Mouse (Mus musculus) kidney, postnatal 0 days (tissue): ENCODE data around the gene Anapc16. TPM values are rescaled to one million over a fixed set of nuclear protein-coding genes. Genes with fewer than 3 reads are reported as not detected.

Experiments used
- ATAC-seq: fragments of 200-750 bp; cut with Nextera tagmentation; replicated peaks from 2 replicates; pipeline ENCODE4 v1.8.0; 2017; ENCODE audit warnings: low read depth, moderate number of reproducible peaks, moderate TSS enrichment, moderate library complexity; ENCODE audit not compliant: low FRiP score
- DNase-seq: peaks from one replicate; pipeline ENCODE4 v3.0.0-alpha.2; 2016; ENCODE audit warnings: low spot score
- H3K27ac ChIP-seq: fragments of 300-500 bp; sonication (generic); 2 replicates; pipeline ENCODE4 v1.5.1; 2014; ENCODE audit warnings: mild to moderate bottlenecking
- H3K27me3 ChIP-seq: fragments of 300-500 bp; sonication (generic); 2 replicates; pipeline ENCODE4 v1.6.1; 2014; ENCODE audit warnings: low read length, mixed read lengths; ENCODE audit not compliant: insufficient read depth
- H3K36me3 ChIP-seq: fragments of 300-500 bp; sonication (generic); 2 replicates; pipeline ENCODE4 v1.6.1; 2014; ENCODE audit warnings: low read length, mixed read lengths; ENCODE audit not compliant: insufficient read depth
- H3K4me1 ChIP-seq: fragments of 300-500 bp; sonication (generic); replicated peaks from 2 replicates; pipeline ENCODE4 v1.6.1; 2014; ENCODE audit warnings: antibody characterized with exemption, low read length, mixed read lengths; ENCODE audit not compliant: insufficient read depth
- H3K4me2 ChIP-seq: fragments of 300-500 bp; sonication (generic); 2 replicates; pipeline ENCODE4 v1.6.1; 2014; ENCODE audit warnings: mild to moderate bottlenecking, low read length, moderate library complexity, mixed read lengths
- H3K4me3 ChIP-seq: fragments of 300-500 bp; sonication (generic); replicated peaks from 2 replicates; pipeline ENCODE4 v1.5.1; 2014; ENCODE audit warnings: low read depth, low read length
- H3K9ac ChIP-seq: fragments of 300-500 bp; sonication (generic); 2 replicates; pipeline ENCODE4 v1.6.1; 2014; ENCODE audit warnings: low read depth, low read length
- H3K9me3 ChIP-seq: fragments of 300-500 bp; sonication (generic); replicated peaks from 2 replicates; pipeline ENCODE4 v1.6.1; 2016; ENCODE audit warnings: low read length, inconsistent platforms, mixed read lengths
- CTCF ChIP-seq: IDR thresholded peaks from 2 replicates; pipeline ENCODE4 v1.5.1; 2016; ENCODE audit warnings: antibody characterized with exemption, low read depth, mild to moderate bottlenecking, moderate library complexity
- WGBS: fragments of 180-500 bp; shearing (Covaris S2); extraction: QIAGEN DNeasy Blood & Tissue Kit; methylation state at CpG from one replicate; pipeline ENCODE4 v1.1.7; 2014; 5-methylcytosine and 5-hydroxymethylcytosine counted together
- polyA plus RNA-seq: library from polyadenylated mRNA; unstranded; fragments of >200 nt; fragmentation: Nextera tagmentation; extraction: Ambion mirVana; gene quantifications from 2 replicates; pipeline ENCODE4 v1.2.1, GENCODE M21; 2015

Gene Anapc16
- polyA plus RNA-seq, 1 experiment from 2014 or later: 106 TPM

DNA sequence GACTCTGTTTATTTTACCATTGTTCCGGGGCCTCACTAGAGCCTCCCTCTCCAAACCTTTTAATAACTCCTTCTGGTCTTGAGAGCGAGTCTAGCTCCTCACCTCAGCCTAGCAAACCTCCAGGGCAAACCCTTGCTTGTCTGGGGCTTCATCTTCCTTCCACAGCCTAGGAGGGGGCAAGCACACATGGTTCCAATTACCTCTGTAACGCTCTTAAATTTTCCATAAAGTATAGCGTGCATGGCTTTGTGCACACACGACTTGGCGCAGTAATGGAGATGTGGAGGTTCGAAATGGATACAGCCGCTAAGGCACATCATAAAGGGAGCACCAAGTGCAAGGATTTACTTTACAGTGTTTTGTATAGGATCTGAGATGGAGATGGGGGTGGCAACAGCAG is 37.1 kb downstream of the Anapc16 start:
- H3K27ac ChIP-seq: no peak overlapping the region
- H3K36me3 ChIP-seq: no peaks in the 10 kb centered on the region
- H3K4me1 ChIP-seq: peaks cover 21% of the 10 kb centered on the region
- no peaks in the 10 kb centered on the region for H3K9me3 ChIP-seq
- 52% methylated on average over 8 of the region's 8 CpGs for WGBS
- H3K4me3 ChIP-seq: no peak overlapping the region
- no peak for ATAC-seq
- no peak for DNase-seq
- no peaks in the 10 kb centered on the region for H3K27me3 ChIP-seq
- no peak overlapping the region for H3K4me2 ChIP-seq
- no peak overlapping the region for H3K9ac ChIP-seq
- no peak for TF ChIP-seq CTCF

DNA sequence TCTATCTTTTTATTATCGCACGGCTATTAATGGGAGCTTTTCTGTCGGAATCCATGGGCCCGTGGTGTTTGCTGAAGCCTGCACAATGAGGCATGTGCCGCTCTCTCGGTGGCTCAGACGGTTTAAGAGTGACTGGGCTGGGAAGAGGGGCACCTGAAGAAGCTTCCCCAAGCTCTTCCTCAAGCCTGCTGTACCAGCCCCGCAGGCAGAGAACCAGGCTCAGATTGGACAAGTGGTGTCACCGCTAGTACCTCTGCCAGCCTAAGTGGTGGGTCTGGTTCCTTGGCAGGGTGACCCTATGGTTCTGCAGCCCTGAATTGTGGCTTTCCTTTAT is 37.6 kb downstream of the Anapc16 start:
- H3K4me3 ChIP-seq: no peak overlapping the region
- H3K4me1 ChIP-seq: peaks cover 18% of the 10 kb centered on the region
- DNase-seq: no peak
- H3K27ac ChIP-seq: 0 out of 2 replicates have a peak overlapping the region, but pooled peaks have one; percentile 47
- H3K9ac ChIP-seq: no peak overlapping the region
- no peak for TF ChIP-seq CTCF
- no peaks in the 10 kb centered on the region for H3K9me3 ChIP-seq
- H3K36me3 ChIP-seq: no peaks in the 10 kb centered on the region
- H3K4me2 ChIP-seq: peak overlapping the region; percentile 45; the same call in 1 of the 2 replicates
- no peak for ATAC-seq
- WGBS: 26% methylated on average over 9 of the region's 9 CpGs
- no peaks in the 10 kb centered on the region for H3K27me3 ChIP-seq

DNA sequence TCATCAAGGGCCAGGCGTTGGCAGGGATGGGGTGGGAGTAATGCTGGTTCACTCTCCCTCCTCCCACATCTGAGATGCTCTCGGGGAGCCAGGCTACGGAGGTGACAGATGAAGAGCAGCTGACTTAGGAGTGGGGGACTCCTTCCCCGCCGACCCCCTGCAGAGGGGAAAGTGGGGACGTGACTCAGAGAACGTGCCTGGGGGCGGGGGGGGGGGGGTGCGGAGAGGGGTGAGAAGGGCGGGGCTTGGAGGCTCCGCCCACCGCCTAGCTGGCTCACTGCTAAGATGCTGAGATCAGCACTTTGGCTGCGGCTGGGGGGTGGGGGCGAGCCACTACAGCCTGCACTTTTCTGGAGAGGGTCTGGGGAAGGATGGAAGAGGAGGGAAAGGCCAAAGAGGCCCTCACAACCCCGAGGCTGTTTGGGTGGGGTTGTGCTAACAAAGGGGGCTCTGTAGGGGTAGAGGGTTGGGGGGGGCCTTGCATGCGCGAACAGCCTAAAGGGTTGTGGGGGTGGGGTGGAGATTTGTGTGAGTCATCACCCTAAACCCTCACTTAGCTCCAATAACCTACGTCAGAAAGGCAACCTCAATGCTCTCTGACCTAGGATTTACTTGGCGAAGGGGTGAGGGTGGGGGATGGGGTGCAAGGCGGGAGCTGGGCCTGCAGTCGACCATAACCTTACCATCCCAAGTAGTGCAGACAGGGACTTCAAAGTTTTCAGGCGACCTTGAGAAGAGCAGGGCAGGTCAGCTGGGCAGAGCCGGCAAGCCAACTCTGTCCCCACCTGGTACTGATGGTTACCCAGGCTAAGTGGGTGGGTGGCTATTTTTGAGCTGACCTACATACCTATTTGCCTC is 38.2 kb downstream of the Anapc16 start:
- no peak for TF ChIP-seq CTCF
- peak; percentile 44 for ATAC-seq
- H3K4me2 ChIP-seq: peak overlapping the region; percentile 45
- peak overlapping the region; percentile 47 for H3K27ac ChIP-seq
- 8% methylated on average over 18 of the region's 23 CpGs for WGBS
- H3K4me1 ChIP-seq: peaks cover 14% of the 10 kb centered on the region
- DNase-seq: no peak
- no peaks in the 10 kb centered on the region for H3K9me3 ChIP-seq
- 0 out of 2 replicates have a peak overlapping the region, but pooled peaks have one; percentile 5 for H3K9ac ChIP-seq
- H3K36me3 ChIP-seq: no peaks in the 10 kb centered on the region
- no peaks in the 10 kb centered on the region for H3K27me3 ChIP-seq
- no peak overlapping the region; the same call in 1 of the 2 replicates for H3K4me3 ChIP-seq

DNA sequence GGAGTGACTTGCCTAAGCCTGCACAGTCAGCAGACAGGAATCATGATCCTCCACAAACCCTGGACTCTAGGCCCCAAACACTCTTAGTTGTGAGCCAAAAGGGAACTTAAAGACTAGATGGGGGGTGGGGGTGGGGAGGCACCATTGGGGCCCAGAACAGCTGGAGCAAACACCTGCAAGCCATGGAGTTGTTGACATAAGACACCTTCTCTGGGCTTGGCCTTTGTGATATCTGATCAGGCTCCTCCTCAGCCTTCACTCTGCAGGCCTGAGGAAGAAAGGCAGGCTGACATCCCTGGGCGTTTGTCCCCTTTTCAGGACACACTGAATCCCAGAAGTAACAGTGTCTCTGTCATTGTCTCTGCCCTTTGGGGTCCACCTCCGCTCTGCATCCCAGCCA is 39.3 kb downstream of the Anapc16 start:
- Histone ChIP-seq H3K4me3 (no peak overlapping the region), H3K4me1 (peaks cover 14% of the 10 kb centered on the region), H3K36me3 (no peaks in the 10 kb centered on the region), H3K27ac (no peak overlapping the region), H3K9ac (no peak overlapping the region), H3K4me2 (no peak overlapping the region), H3K9me3 (no peaks in the 10 kb centered on the region), H3K27me3 (no peaks in the 10 kb centered on the region)
- DNase-seq: no peak
- WGBS: 73% methylated on average over 2 of the region's 2 CpGs
- no peak for TF ChIP-seq CTCF
- no peak for ATAC-seq

DNA sequence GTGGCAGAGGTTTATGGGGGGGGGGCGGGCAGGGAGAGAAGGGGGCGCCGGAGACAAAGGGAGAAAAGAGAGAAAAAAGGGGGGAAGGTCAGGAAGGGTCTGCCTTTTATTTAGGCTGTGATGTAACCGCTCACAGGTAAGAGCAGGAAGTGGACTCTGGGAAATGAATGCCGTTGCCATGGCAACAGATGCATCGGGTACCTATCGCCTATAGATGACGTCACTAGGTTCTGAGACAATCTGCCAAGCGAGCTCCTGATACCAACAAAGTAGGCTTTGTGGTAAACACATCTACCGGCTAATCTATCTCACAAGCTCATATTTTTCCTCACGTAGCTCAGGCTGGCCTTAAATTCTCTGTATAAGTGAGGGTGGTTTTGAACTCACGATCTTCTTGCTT is 43.4 kb downstream of the Anapc16 start:
- Histone ChIP-seq H3K27me3 (no peaks in the 10 kb centered on the region), H3K4me3 (no peak overlapping the region), H3K4me2 (no peak overlapping the region), H3K27ac (no peak overlapping the region), H3K9ac (no peak overlapping the region), H3K9me3 (no peaks in the 10 kb centered on the region), H3K36me3 (no peaks in the 10 kb centered on the region), H3K4me1 (peaks cover 15% of the 10 kb centered on the region)
- DNase-seq (no peak), ATAC-seq (no peak)
- no peak for TF ChIP-seq CTCF
- 85% methylated on average over 12 of the region's 12 CpGs for WGBS

DNA sequence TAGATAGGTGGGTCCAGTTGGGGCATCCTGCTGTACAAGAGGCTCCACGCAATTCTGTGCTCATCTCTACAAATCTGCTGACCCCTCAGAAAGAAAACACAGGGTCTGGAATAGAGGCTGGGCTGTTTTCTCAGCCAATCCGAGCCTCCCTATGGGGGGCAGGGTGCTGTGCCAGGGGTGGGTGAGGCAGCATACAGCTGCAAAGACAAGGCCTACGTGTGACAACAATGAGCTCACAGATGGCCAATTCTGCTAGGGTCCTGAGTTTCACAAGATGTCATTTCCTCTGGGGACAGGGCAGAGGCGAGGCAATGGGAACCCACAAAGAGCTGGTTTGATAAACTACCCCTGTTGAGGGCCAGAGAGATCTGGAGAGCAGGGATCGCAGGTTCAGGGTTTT is 44.5 kb downstream of the Anapc16 start:
- Histone ChIP-seq H3K36me3 (no peaks in the 10 kb centered on the region), H3K27ac (no peak overlapping the region), H3K4me3 (no peak overlapping the region), H3K27me3 (no peaks in the 10 kb centered on the region), H3K4me2 (no peak overlapping the region), H3K9ac (no peak overlapping the region), H3K4me1 (peaks cover 15% of the 10 kb centered on the region; the same call in 1 of the 2 replicates), H3K9me3 (no peaks in the 10 kb centered on the region)
- no peak for DNase-seq
- no peak for TF ChIP-seq CTCF
- 52% methylated on average over 5 of the region's 5 CpGs for WGBS
- ATAC-seq: no peak
